Mouse (Mus musculus) kidney, adult 8-10 months (tissue): Measurements from ENCODE around the gene Ncbp1.

Source experiments
- DNase-seq, 2 experiments: peaks; one replicate each; pipeline ENCODE4 v3.0.0; 2022

Ncbp1 gene

GRCm38 (mm10) chr4:46129311-46130004 lies 9.0 kb upstream of the Ncbp1 start:
- peak; percentile 68 to 84 for DNase-seq

- peak; percentile 26 to 75 for DNase-seq
These were observed 8.2 kb upstream of the Ncbp1 start for GRCm38 (mm10) chr4:46130221-46130620.

DNA sequence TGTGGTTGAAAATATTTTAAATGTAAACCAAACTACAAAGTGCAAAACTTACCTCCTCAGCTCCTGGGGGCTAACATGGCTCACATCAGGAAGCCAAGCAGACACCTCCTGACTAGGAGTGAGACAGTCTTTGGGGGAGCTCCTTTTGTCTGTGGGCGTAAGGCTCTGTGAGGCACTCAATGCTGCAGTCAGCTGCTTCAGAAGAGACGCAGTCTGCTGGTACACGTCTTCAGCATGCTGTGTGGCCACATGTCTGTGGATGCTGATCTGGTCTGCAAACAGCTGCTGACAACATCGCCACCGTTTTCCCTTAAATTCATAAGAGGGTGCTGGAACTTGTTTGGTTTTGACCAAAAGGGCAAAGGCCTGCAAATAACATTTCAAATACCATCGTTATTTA lies 6.6 kb upstream of the Ncbp1 start:
- DNase-seq = no peak

DNA sequence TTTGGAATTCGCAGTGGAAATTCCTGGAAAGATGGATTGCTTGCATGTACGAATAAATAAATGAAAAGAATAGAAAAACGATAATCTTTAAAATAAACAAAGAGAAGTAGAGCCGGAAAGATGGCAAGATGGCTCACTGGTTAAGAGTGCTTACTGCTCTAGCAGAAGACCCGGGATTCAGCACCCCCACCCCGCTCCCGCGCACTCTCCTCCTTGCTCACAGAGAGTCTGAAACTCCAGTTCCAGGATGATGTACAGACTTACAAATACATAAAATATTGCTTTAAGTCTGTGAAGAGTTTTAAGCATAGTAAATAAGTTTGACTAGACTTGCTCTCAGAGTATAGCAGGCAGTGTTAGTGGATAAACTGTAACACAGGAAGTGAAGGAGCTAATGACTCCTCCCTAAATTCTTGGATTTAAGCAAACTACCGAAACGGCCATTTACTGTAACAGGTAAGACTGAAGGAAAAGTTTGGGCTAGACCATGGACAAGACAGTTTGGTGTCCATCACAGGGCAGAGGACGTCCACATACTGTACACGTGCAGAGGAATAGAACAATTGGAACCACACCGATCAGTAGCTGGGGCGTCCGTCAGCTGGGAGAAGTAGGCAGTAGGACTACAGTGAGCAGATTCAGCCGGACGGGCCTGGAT lies 655 bp upstream of the Ncbp1 start:
- no peak for DNase-seq

- no peak for DNase-seq
These were observed 5.9 kb downstream of the Ncbp1 start for GRCm38 (mm10) chr4:46144323-46144722.

DNA sequence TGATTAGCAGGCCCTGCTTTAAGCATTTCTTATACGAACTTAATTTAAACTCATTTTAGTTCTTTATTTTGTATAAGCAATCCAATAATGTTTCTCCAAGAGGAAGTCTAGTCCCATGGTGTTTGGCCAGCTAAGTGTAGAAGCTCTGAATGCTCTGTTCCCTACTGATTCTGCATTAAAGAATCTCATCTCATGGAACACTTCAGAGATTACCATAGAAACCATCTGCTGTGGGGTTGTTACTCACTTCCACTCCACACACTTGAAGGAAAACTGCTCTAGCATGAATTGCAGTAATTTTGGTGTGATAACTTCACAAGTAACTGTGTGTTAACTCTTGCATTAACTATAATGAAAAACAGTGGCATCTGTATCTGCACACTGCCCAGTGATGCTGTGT lies 8.5 kb downstream of the Ncbp1 start:
- DNase-seq = no peak

GRCm38 (mm10) chr4:46151903-46152544 lies 13.6 kb downstream of the Ncbp1 start:
- no peak for DNase-seq

DNA sequence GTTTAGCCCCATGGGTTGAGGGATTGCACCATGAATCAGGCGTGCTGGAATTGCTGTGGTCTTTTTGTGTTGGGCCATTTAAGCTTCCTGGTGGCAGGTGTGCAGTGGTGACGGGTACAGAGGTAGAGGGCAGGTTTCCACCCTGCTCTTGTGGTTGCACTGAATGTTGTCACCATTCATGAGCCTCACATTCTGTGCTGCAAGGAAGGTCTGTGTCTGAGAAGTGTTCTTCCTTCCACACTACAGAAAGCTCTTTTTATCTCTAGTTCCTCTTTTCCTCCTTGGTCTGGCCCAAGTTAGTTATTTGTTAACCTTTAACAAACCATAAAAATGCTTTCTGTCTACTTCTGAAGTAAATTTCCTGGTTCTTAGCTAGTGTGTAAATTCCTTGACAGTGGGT lies 25.6 kb downstream of the Ncbp1 start:
- no peak for DNase-seq

- DNase-seq = no peak
These were observed 27.4 kb downstream of the Ncbp1 start for GRCm38 (mm10) chr4:46165831-46166230.

DNA sequence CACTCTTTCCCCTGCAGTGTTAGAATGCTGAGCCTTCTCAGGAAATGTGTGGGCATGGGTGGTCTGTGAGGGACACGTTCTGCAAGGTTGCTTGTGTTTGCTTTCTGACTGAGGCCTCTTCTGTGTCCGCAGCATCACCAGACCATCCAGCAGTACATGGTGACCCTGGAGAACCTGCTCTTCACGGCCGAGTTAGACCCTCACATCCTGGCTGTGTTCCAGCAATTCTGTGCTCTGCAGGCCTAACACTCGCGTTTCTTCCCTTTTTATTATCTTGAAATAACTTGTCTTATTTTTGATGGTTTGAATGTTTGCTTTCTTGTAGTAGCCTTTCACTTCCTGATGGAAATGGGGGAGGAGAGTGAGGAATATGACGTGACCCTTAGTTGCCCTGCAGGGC lies 33.3 kb downstream of the Ncbp1 start:
- no peak for DNase-seq

DNA sequence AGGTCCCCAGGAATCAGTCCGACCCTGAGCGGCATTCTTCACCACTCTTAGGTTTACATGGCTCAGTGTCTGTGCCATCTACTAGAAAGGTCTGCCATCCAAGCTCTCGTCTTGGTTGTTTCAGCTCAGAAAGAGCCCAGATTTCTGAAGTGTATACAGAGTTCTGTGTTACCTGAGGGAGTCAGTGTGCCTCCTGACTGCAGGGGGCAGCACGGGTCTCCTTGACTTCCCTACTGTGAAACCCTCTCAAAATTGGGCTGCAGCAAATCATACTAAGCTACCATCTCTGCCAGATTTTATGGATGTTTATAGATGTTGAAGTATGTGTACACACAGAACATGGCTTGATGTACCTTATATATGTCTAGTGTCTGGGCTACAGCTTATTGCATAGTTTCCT lies 37.9 kb downstream of the Ncbp1 start:
- no peak for DNase-seq

- no peak for DNase-seq
These were observed 38.6 kb downstream of the Ncbp1 start for GRCm38 (mm10) chr4:46177018-46177417.

GRCm38 (mm10) chr4:46177496-46177895 lies 39.1 kb downstream of the Ncbp1 start:
- DNase-seq = no peak

DNA sequence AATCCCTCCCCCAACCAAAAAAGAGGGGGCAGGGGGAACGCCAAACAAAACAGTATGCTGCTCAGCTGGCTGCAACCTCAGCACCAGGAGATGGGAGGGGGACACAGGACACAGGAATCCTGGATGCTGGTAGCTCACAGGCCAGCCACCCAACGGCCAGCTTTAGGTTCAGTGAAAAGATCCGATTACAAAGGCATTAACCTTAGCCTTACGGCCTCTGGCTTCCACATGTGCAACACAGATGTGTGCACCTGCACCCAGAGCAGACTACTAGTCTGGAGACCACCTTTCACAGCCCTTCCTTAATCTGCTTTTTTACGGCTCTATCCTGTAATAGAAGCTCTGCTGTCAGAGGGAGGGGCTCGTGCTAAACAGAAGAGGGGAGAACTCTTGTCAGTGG lies 42.8 kb downstream of the Ncbp1 start:
- DNase-seq = no peak

GRCm38 (mm10) chr4:46182181-46182580 lies 43.8 kb downstream of the Ncbp1 start:
- DNase-seq = no peak

- no peak for DNase-seq
These were observed 47.0 kb downstream of the Ncbp1 start for GRCm38 (mm10) chr4:46185423-46185822.

DNA sequence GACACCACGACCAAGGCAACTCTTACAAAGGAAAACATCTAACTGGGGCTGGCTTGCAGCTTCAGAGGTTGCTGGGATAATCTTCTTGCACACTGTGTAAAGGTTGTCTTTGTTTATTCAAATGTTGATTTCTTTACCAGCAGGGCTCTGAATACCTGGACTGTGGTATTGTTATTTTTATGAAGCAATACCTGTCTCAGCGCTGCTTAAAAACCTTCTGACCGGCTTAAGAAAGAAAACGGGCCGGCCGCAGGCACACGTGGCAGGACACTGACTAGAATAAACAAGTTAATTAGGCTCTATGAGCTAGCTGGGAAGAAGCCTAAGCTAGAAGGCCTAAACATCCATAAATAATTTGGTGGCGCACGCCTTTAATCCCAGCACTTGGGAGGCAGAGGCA lies 47.5 kb downstream of the Ncbp1 start:
- no peak for DNase-seq

DNA sequence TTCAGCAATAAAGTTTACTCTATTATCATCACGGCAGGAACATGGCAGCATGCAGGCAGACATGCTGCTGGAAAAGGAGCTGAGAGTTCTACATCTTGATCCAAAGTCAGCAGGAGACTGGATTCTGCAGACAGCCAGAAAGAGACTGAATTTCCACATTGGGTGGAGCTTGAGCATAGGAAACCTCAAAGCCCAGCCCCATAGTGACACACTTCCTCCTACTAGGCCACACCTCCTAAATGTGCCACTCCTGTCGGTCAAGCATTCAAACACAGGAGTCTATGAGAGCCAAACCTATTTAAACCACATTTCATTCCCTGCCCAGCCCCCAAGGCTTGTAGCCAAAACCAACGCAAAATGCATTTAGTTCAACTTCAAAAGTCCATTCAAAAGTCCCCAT lies 48.1 kb downstream of the Ncbp1 start:
- no peak for DNase-seq

- peak; percentile 9 to 38 for DNase-seq
These were observed 53.6 kb downstream of the Ncbp1 start for GRCm38 (mm10) chr4:46192011-46192410.

DNA sequence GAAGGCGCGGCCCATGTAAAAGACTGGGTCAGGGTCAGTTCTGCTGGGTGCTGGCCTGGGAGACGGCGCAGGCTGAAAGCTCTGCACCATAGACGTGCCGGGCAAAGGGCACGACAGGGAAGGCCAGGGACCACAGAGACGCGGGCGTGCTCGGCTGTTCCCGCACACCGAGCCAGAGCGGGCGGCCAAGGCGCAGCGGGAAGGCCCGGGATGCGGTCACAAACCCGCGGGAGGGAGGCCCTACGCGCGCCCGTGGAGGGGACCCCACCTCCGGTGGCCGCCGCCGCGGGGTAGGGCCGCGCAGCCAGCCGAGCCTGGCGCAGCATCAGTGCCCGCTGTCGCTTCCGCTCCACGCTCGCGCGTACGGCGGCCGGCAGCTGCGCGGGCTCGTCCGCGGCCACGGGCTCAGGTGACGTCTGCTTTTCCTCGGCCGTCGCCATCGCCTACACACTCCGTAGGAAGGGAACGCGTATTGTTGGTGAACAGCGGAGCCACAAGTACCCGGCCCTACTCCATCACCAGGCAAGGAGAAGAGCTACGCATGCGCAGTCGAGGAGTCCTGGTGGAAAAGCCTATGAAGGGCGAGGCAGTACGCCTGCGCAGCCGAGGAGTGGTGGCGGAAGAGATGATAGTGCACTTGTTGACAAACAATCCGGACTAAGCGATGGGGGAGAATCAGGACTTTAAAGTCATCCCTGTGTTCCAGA lies 57.5 kb downstream of the Ncbp1 start, which contains the start of gene Xpa:
Gene Xpa, minus strand, starts transcription at position 531 of the 707 bp plus-strand sequence.
- peak; percentile 94 to 95 for DNase-seq

GRCm38 (mm10) chr4:46196513-46196912 lies 58.1 kb downstream of the Ncbp1 start:
- no peak for DNase-seq

GRCm38 (mm10) chr4:46198064-46198463 lies 59.7 kb downstream of the Ncbp1 start:
- DNase-seq = no peak

- DNase-seq = peak; percentile 67 to 79
These were observed 63.6 kb downstream of the Ncbp1 start for GRCm38 (mm10) chr4:46201834-46202561.
